Mouse (Mus musculus) liver, embryonic 13.5 days (tissue): ENCODE results near the gene Mettl23. TPM values are rescaled to one million over a fixed set of nuclear protein-coding genes. Genes with fewer than 3 reads are reported as not detected.
"Not testable (repeated sequence)": the region's sequence is repeated elsewhere in the genome, so short reads cannot be mapped to it uniquely, and the experiment has no call there.

Experiments
- ATAC-seq: fragments of 200-750 bp; cut with Nextera tagmentation; 2 replicates; pipeline ENCODE4 v1.8.0; 2017; ENCODE audit warnings: low read depth, mild to moderate bottlenecking, moderate number of reproducible peaks, moderate library complexity
- DNase-seq: peaks from one replicate; pipeline ENCODE4 v3.0.0; 2022
- H3K27ac ChIP-seq: fragments of 300-500 bp; sonication (generic); 2 replicates; pipeline ENCODE4 v1.5.1; 2015; ENCODE audit warnings: moderate library complexity, mild to moderate bottlenecking, inconsistent platforms
- H3K27me3 ChIP-seq: fragments of 300-500 bp; sonication (generic); 2 replicates; pipeline ENCODE4 v1.6.1; 2015; ENCODE audit warnings: mild to moderate bottlenecking, inconsistent platforms
- H3K36me3 ChIP-seq: fragments of 300-500 bp; sonication (generic); 2 replicates; pipeline ENCODE4 v1.6.1; 2015; ENCODE audit warnings: mild to moderate bottlenecking, inconsistent platforms
- H3K4me1 ChIP-seq: fragments of 300-500 bp; sonication (generic); replicated peaks from 2 replicates; pipeline ENCODE4 v1.6.1; 2015; ENCODE audit warnings: inconsistent platforms
- H3K4me2 ChIP-seq: fragments of 300-500 bp; sonication (generic); 2 replicates; pipeline ENCODE4 v1.6.1; 2015; ENCODE audit warnings: inconsistent platforms, mild to moderate bottlenecking, moderate library complexity
- H3K4me3 ChIP-seq: fragments of 300-500 bp; sonication (generic); replicated peaks from 2 replicates; pipeline ENCODE4 v1.5.1; 2015; ENCODE audit warnings: mild to moderate bottlenecking, inconsistent platforms
- H3K9ac ChIP-seq: fragments of 300-500 bp; sonication (generic); 2 replicates; pipeline ENCODE4 v1.6.1; 2015; ENCODE audit warnings: mild to moderate bottlenecking, inconsistent platforms
- H3K9me3 ChIP-seq: fragments of 300-500 bp; sonication (generic); replicated peaks from 2 replicates; pipeline ENCODE4 v1.6.1; 2016; ENCODE audit warnings: inconsistent platforms
- WGBS: fragments of 180-500 bp; shearing (Covaris S2); methylation state at CpG from one replicate; pipeline ENCODE4 v1.1.7; 2015; ENCODE audit not compliant: insufficient replicate concordance; 5-methylcytosine and 5-hydroxymethylcytosine counted together
- polyA plus RNA-seq: library from polyadenylated mRNA; unstranded; fragments of >200 nt; fragmentation: Nextera tagmentation; extraction: Ambion mirVana; gene quantifications from 2 replicates; pipeline ENCODE4 v1.2.1, GENCODE M21; 2015

The Mettl23 gene
- polyA plus RNA-seq, 1 experiment from 2014 or later, result 47.0 TPM

GRCm38 (mm10) chr11:116821057-116821940 is 21.8 kb upstream of the Mettl23 start:
- no peak for ATAC-seq
- H3K9ac ChIP-seq, result no peak overlapping the region
- H3K27ac ChIP-seq, result no peak overlapping the region

GRCm38 (mm10) chr11:116822215-116822614 is 20.9 kb upstream of the Mettl23 start:
- ATAC-seq (no peak), DNase-seq (no peak)
- H3K36me3 ChIP-seq, result no peaks in the 10 kb centered on the region
- peaks cover 19% of the 10 kb centered on the region for H3K27me3 ChIP-seq
- no peak overlapping the region for H3K27ac ChIP-seq
- H3K9me3 ChIP-seq, result no peaks in the 10 kb centered on the region
- H3K4me1 ChIP-seq, result peaks cover 5% of the 10 kb centered on the region; the same call in 1 of the 2 replicates
- H3K4me3 ChIP-seq, result no peak overlapping the region
- H3K4me2 ChIP-seq, result no peak overlapping the region
- no peak overlapping the region for H3K9ac ChIP-seq
- 70% methylated on average over 10 of the region's 10 CpGs for WGBS

More at GRCm38 (mm10) chr11:116821057-116821940, 21.8 kb upstream of the Mettl23 start:
- Histone ChIP-seq H3K36me3 (no peaks in the 10 kb centered on the region), H3K9me3 (no peaks in the 10 kb centered on the region), H3K4me2 (no peak overlapping the region), H3K4me3 (no peak overlapping the region), H3K4me1 (peaks cover 3% of the 10 kb centered on the region; the same call in 1 of the 2 replicates), H3K27me3 (peaks cover 10% of the 10 kb centered on the region)
- no peak for DNase-seq
- 47% methylated on average over 13 of the region's 13 CpGs for WGBS

- no peak overlapping the region for H3K4me3 ChIP-seq
- H3K36me3 ChIP-seq, result no peaks in the 10 kb centered on the region
- no peak overlapping the region for H3K9ac ChIP-seq
- DNase-seq (no peak), ATAC-seq (no peak)
- H3K27ac ChIP-seq, result no peak overlapping the region
- 82% methylated on average over 10 of the region's 10 CpGs for WGBS
- peaks cover 23% of the 10 kb centered on the region for H3K27me3 ChIP-seq
- H3K4me2 ChIP-seq, result no peak overlapping the region
- H3K4me1 ChIP-seq, result peaks cover 9% of the 10 kb centered on the region
- no peaks in the 10 kb centered on the region for H3K9me3 ChIP-seq
These were observed 20.5 kb upstream of the Mettl23 start for GRCm38 (mm10) chr11:116822626-116823025.

- no peak for DNase-seq
- H3K4me2 ChIP-seq, result no peak overlapping the region
- no peak overlapping the region for H3K27ac ChIP-seq
- H3K9ac ChIP-seq, result no peak overlapping the region
- H3K9me3 ChIP-seq, result no peaks in the 10 kb centered on the region
- H3K4me3 ChIP-seq, result no peak overlapping the region
- ATAC-seq, result no peak
- no peaks in the 10 kb centered on the region for H3K36me3 ChIP-seq
- peaks cover 30% of the 10 kb centered on the region for H3K27me3 ChIP-seq
- H3K4me1 ChIP-seq, result peaks cover 15% of the 10 kb centered on the region
- 93% methylated on average over 2 of the region's 2 CpGs for WGBS
These were observed 19.8 kb upstream of the Mettl23 start for GRCm38 (mm10) chr11:116823255-116823654.

GRCm38 (mm10) chr11:116823885-116824284 is 19.2 kb upstream of the Mettl23 start:
- H3K4me3 ChIP-seq, H3K9ac ChIP-seq, H3K36me3 ChIP-seq, H3K9me3 ChIP-seq, DNase-seq, H3K4me2 ChIP-seq, H3K27ac ChIP-seq, ATAC-seq: not testable (repeated sequence)
- H3K27me3 ChIP-seq, result peaks cover 32% of the 10 kb centered on the region
- peaks cover 19% of the 10 kb centered on the region for H3K4me1 ChIP-seq
- WGBS, result 81% methylated on average over 10 of the region's 10 CpGs

GRCm38 (mm10) chr11:116825230-116825629 is 17.8 kb upstream of the Mettl23 start:
- Histone ChIP-seq H3K36me3 (no peaks in the 10 kb centered on the region), H3K4me2 (no peak overlapping the region), H3K9me3 (no peaks in the 10 kb centered on the region), H3K4me1 (peaks cover 19% of the 10 kb centered on the region), H3K4me3 (no peak overlapping the region), H3K27ac (peak overlapping the region; percentile 34), H3K27me3 (peaks cover 32% of the 10 kb centered on the region), H3K9ac (no peak overlapping the region)
- 52% methylated on average over 5 of the region's 5 CpGs for WGBS
- ATAC-seq (no peak), DNase-seq (no peak)

- H3K4me1 ChIP-seq, result peaks cover 19% of the 10 kb centered on the region
- 0 out of 2 replicates have a peak overlapping the region, but pooled peaks have one; percentile 73 for H3K9ac ChIP-seq
- H3K4me3 ChIP-seq, result peak overlapping the region; percentile 63
- no peaks in the 10 kb centered on the region for H3K36me3 ChIP-seq
- no peak for ATAC-seq
- DNase-seq, result no peak
- no peak overlapping the region for H3K27ac ChIP-seq
- peak overlapping the region; percentile 82 for H3K4me2 ChIP-seq
- 51% methylated on average over 17 of the region's 17 CpGs for WGBS
- no peaks in the 10 kb centered on the region for H3K9me3 ChIP-seq
- H3K27me3 ChIP-seq, result peaks cover 32% of the 10 kb centered on the region
These were observed 16.3 kb upstream of the Mettl23 start for GRCm38 (mm10) chr11:116826550-116827504.

- 1% methylated on average over 69 of the region's 71 CpGs for WGBS
- Histone ChIP-seq H3K4me1 (peaks cover 19% of the 10 kb centered on the region), H3K9ac (peak within 1 kb of the TSS; percentile 73), H3K4me3 (peak within 1 kb of the TSS; percentile 63), H3K9me3 (no peaks in the 10 kb centered on the region), H3K27me3 (peaks cover 32% of the 10 kb centered on the region), H3K4me2 (peak within 1 kb of the TSS; percentile 82), H3K36me3 (peaks cover 1% of the 10 kb centered on the region; the same call in 1 of the 2 replicates), H3K27ac (no peak within 1 kb of the TSS)
- peak; percentile 61 for ATAC-seq
- peak; percentile 67 for DNase-seq
These were observed 15.4 kb upstream of the Mettl23 start, which contains the start of gene Mxra7 for GRCm38 (mm10) chr11:116827534-116828165. TSS of gene Mxra7 (minus strand) at chr11:116828046.

GRCm38 (mm10) chr11:116832172-116832685 is 10.8 kb upstream of the Mettl23 start:
- DNase-seq (no peak), ATAC-seq (no peak)
- no peak overlapping the region for H3K4me2 ChIP-seq
- peaks cover 16% of the 10 kb centered on the region for H3K4me1 ChIP-seq
- H3K9ac ChIP-seq, result no peak overlapping the region
- WGBS, result 46% methylated on average over 4 of the region's 4 CpGs
- H3K9me3 ChIP-seq, result no peaks in the 10 kb centered on the region
- peaks cover 47% of the 10 kb centered on the region for H3K36me3 ChIP-seq
- no peak overlapping the region for H3K4me3 ChIP-seq
- no peak overlapping the region for H3K27ac ChIP-seq
- H3K27me3 ChIP-seq, result peaks cover 12% of the 10 kb centered on the region

GRCm38 (mm10) chr11:116834954-116835353 is 8.1 kb upstream of the Mettl23 start:
- DNase-seq (no peak), ATAC-seq (no peak)
- no peaks in the 10 kb centered on the region for H3K9me3 ChIP-seq
- no peak overlapping the region for H3K4me3 ChIP-seq
- no peaks in the 10 kb centered on the region for H3K27me3 ChIP-seq
- peaks cover 74% of the 10 kb centered on the region for H3K36me3 ChIP-seq
- H3K4me1 ChIP-seq, result peaks cover 14% of the 10 kb centered on the region
- no peak overlapping the region for H3K4me2 ChIP-seq
- H3K9ac ChIP-seq, result no peak overlapping the region
- 72% methylated on average over 1 of the region's 1 CpGs for WGBS
- no peak overlapping the region for H3K27ac ChIP-seq
